ENCODE assay signal across 8 mouse cellular contexts in the genomic region with DNA sequence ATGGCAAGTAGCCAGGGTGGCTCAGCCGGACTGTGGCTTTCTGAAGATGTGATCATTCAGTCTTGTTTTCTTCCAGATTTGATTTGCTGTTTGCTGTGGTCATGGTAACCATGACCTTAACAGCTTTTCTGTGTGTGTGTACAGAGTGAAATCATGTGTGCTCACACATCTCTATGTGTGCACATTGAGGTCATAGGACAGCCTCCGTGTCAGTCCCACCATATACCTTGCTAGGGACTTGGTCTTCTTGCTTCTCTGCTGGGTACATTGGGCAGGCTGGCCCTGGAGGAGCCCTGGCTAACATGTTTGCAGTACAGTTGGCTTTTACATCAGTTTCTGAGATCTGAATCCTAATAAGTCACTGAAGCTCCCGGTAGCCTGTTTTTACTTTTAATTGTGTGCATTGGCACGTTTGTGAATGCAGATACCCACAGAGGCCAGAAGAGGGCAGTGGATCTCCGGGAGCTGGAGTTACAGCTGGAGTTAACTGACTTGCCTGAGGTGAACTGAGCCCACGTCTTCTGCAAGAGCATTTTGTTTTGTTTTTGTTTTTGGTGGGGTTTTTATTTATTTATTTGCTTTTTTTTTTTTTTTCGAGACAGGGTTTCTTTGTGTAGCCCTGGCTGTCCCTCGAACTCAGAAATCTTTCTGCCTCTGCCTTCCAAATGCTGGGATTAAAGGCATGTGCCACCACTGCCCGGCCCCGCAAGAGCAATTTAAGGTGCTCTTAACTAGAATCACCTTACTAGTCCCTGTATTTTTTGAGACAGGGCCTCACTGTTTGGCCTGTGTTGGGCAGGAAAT. TPM values are rescaled to one million over a fixed set of nuclear protein-coding genes. Genes with fewer than 3 reads are reported as not detected.
DNase-seq lines count a peak whose midpoint lies in the region; ATAC-seq and TF ChIP-seq lines count a peak whose summit lies in the region.
"Had no signal": no experiment of that assay in that cellular context is flagged by ENCODE, and none has a peak within 500 bp of the region (broad histone marks: within the 10 kb centered on the region; RNA-seq: fewer than 3 reads in every experiment).

No protein-coding gene starts in this region.

- no peak for ATAC-seq in G1E (ENCODE audit: extremely low read depth, insufficient number of reproducible peaks, low FRiP score, poor library complexity, severe bottlenecking)

- TF ChIP-seq POLR2A in bone marrow, adult 2 months (IDR thresholded peaks at IDR 0.05; ENCODE audit: borderline replicate concordance, control insufficient read depth, low read depth, low read length) = no peak

- 0 out of 2 replicates have a peak, but pooled peaks cover 2% of the 10 kb centered on the region for H3K4me1 ChIP-seq in G1E (ENCODE audit: insufficient read depth, low read depth, low read length)
- no peaks in the 10 kb centered on the region for H3K4me1 ChIP-seq in bone marrow, adult 2 months (ENCODE audit: control insufficient read depth, insufficient read depth, low read length)
- H3K4me1 ChIP-seq: heart, embryonic 13.5 days had no signal

- 52% methylated on average over 10 of the region's 10 CpGs for WGBS in bone marrow, adult 2 months

- peak; percentile 44 to 64 for DNase-seq in left cerebral cortex, postnatal 14 days (ENCODE audit: low spot score in 2 of 2)
- DNase-seq in left cerebral cortex, adult 11 months (ENCODE audit: low spot score) = no peak
- peak; percentile 6 for DNase-seq in G1E (ENCODE audit: low spot score)
- peak; percentile 36 for DNase-seq in gastrocnemius, postnatal 14 days
- peak; percentile 23 for DNase-seq in left cerebral cortex, postnatal 4 days
- DNase-seq in retina, postnatal 7 days (ENCODE audit: low read depth, low spot score) = peak; percentile 36

- no peaks in the 10 kb centered on the region for H3K9me3 ChIP-seq in G1E (replicated peaks)
- H3K9me3 ChIP-seq: heart, embryonic 13.5 days had no signal

- peaks cover 51% of the 10 kb centered on the region for H3K36me3 ChIP-seq in G1E (replicated peaks)

- TF ChIP-seq CTCF in G1E (IDR thresholded peaks at IDR 0.05; ENCODE audit: low read depth, low read length) = peak; percentile 40; the same call in 1 of the 2 replicates
- TF ChIP-seq CTCF in bone marrow, adult 2 months (IDR thresholded peaks at IDR 0.05; ENCODE audit: control insufficient read depth, insufficient read depth, low read length) = peak; percentile 84

- H3K27me3 ChIP-seq in G1E (ENCODE audit: insufficient read depth, low read length) = no peaks in the 10 kb centered on the region
- H3K27me3 ChIP-seq: heart, embryonic 13.5 days had no signal

- no peak overlapping the region for H3K4me3 ChIP-seq in G1E (ENCODE audit: low read depth, low read length)
- no peak overlapping the region for H3K4me3 ChIP-seq in bone marrow, adult 2 months (replicated peaks; ENCODE audit: control insufficient read depth, low read depth, low read length)
- H3K4me3 ChIP-seq: heart, embryonic 13.5 days had no signal

- intact Hi-C loops in left cerebral cortex, postnatal 14 days (cut with DNase I) = no loop called here
- intact Hi-C loops in gastrocnemius, postnatal 14 days (cut with DNase I; ENCODE audit: low total_unique reads) = loop anchor here (10.0 kb wide), 1 partner anchor 102 kb away; a partner anchor contains a TSS
- intact Hi-C loops in left cerebral cortex, postnatal 4 days (cut with DNase I) = no loop called here

- no peak overlapping the region for H3K27ac ChIP-seq in bone marrow, adult 2 months (ENCODE audit: control insufficient read depth, insufficient read depth, low read depth, low read length, poor library complexity)
- H3K27ac ChIP-seq: heart, embryonic 13.5 days had no signal

RNA-seq across cellular contexts. Expression of a gene that starts 38.0 kb away (rescaled TPM):
- total RNA-seq in left cerebral cortex, postnatal 14 days (2021) = 10 to 100 TPM; 13.6 to 14.1 TPM
- 132 and 144 TPM in 2 replicates for total RNA-seq in G1E (2014; fragmentation: Nextera tagmentation)
- 257 and 265 TPM in 2 replicates for total RNA-seq in G1E (2017)
- 62.4 and 67.6 TPM in 2 replicates for polyA plus RNA-seq in G1E (2012)
- 35.5 and 47.8 TPM in 2 replicates for polyA plus RNA-seq in bone marrow, adult 2 months (2011; ENCODE audit: insufficient read depth, insufficient read length, low replicate concordance, missing spikeins)
- total RNA-seq in gastrocnemius, postnatal 14 days (2021) = 10 to 100 TPM in 1 of 2 experiments, 1 to 10 TPM in 1; 7.4 to 10.8 TPM
- total RNA-seq in left cerebral cortex, postnatal 4 days (2021) = 10 to 100 TPM; 13.1 to 14.5 TPM

RNA-seq across cellular contexts. Expression of a gene that starts 46.4 kb away (rescaled TPM):
- total RNA-seq in left cerebral cortex, postnatal 14 days (2021) = 1 to 10 TPM; 3.0 to 3.9 TPM
- total RNA-seq in G1E (2014; fragmentation: Nextera tagmentation) = 88.0 and 98.7 TPM in 2 replicates
- total RNA-seq in G1E (2017) = 61.9 and 69.2 TPM in 2 replicates
- 6.7 and 7.0 TPM in 2 replicates for polyA plus RNA-seq in G1E (2012)
- polyA plus RNA-seq in bone marrow, adult 2 months (2011; ENCODE audit: insufficient read depth, insufficient read length, low replicate concordance, missing spikeins) = 19.4 and 23.1 TPM in 2 replicates
- 1 to 10 TPM; 1.3 to 1.7 TPM for total RNA-seq in gastrocnemius, postnatal 14 days (2021)
- total RNA-seq in left cerebral cortex, postnatal 4 days (2021) = 1 to 10 TPM; 8.0 to 8.9 TPM

RNA-seq across cellular contexts. Expression of a gene that starts 49.9 kb away (rescaled TPM):
- 10 to 100 TPM; 28.7 to 33.2 TPM for total RNA-seq in left cerebral cortex, postnatal 14 days (2021)
- total RNA-seq in G1E (2014; fragmentation: Nextera tagmentation) = 300 and 318 TPM in 2 replicates
- total RNA-seq in G1E (2017) = 102 and 131 TPM in 2 replicates
- polyA plus RNA-seq in G1E (2012) = 43.7 and 60.7 TPM in 2 replicates
- 38.7 and 39.0 TPM in 2 replicates for polyA plus RNA-seq in bone marrow, adult 2 months (2011; ENCODE audit: insufficient read depth, insufficient read length, low replicate concordance, missing spikeins)
- total RNA-seq in gastrocnemius, postnatal 14 days (2021) = 10 to 100 TPM; 16.7 to 17.7 TPM
- 10 to 100 TPM; 46.8 to 46.9 TPM for total RNA-seq in left cerebral cortex, postnatal 4 days (2021)

Comparison
In these comparisons a context has a peak if more than half of its experiments do, and no peak if none do; other contexts are left out.
1. RNA of a gene that starts 38.0 kb away (total RNA-seq): 132 to 265 TPM in G1E; 13.1 to 14.5 TPM in left cerebral cortex, postnatal 4 days, 13.6 to 14.1 TPM in left cerebral cortex, postnatal 14 days and 7.4 to 10.8 TPM in gastrocnemius, postnatal 14 days; every median in the first group is over 4 times any median in the second.
2. RNA of a gene that starts 46.4 kb away (total RNA-seq): 61.9 to 98.7 TPM in G1E; 8.0 to 8.9 TPM in left cerebral cortex, postnatal 4 days, 3.0 to 3.9 TPM in left cerebral cortex, postnatal 14 days and 1.3 to 1.7 TPM in gastrocnemius, postnatal 14 days; every median in the first group is over 4 times any median in the second.